Mouse (Mus musculus): ENCODE data around the gene Alkbh4. TPM values are rescaled to one million over a fixed set of nuclear protein-coding genes. Genes with fewer than 3 reads are reported as not detected.

Gene Alkbh4
- polyA plus RNA-seq, 1 experiment = 23.0 TPM

DNA sequence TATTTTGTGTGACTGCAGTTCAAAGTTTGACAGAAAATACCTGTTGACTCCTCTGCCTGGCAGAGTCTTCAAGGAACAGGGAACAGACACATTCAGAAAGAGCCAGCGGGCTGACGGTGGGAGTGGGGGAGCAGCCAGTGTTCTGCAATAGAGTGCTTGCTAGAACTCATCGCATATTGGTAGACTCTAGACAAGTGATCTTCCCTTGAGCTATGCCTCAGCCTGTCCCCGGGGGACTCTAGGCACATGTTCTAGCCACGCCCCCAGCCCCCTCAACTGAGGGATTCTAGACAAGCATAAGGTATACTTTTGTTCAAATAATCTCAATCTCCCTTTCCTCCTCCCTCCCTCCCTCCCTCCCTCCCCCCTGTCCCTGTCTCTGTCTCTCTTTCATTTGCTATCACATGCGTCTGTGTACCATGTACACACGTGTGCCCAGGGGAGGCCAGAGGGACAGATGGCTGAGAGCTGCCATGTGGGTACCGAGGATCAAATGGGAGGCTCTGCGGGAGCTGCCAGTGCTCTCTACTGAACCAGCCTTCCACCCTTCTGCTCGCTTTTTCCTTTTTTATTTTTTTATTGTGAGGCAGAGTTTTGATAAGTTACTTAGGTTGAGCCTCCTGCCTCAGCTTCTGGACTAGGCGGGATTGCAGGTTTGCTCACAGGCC lies 28.0 kb downstream of the Alkbh4 start:
- TF ChIP-seq POLR2A (IDR thresholded peaks at IDR 0.05; ENCODE audit: control insufficient read depth, low read depth, low read length) = no peak
- TF ChIP-seq CTCF (IDR thresholded peaks at IDR 0.05; ENCODE audit: control insufficient read depth, insufficient read depth, insufficient replicate concordance, low read depth, low read length) = no peak
- Histone ChIP-seq H3K4me1 (ENCODE audit: control insufficient read depth, insufficient read depth, low read length) (no peaks in the 10 kb centered on the region), H3K27me3 (ENCODE audit: control insufficient read depth, insufficient read depth, low read length) (no peaks in the 10 kb centered on the region), H3K4me3 (ENCODE audit: control insufficient read depth, low read depth, low read length) (no peak overlapping the region), H3K27ac (ENCODE audit: control insufficient read depth, insufficient read depth, low read depth, low read length) (no peak overlapping the region), H3K36me3 (ENCODE audit: control insufficient read depth, insufficient read depth, low read length) (no peaks in the 10 kb centered on the region)

DNA sequence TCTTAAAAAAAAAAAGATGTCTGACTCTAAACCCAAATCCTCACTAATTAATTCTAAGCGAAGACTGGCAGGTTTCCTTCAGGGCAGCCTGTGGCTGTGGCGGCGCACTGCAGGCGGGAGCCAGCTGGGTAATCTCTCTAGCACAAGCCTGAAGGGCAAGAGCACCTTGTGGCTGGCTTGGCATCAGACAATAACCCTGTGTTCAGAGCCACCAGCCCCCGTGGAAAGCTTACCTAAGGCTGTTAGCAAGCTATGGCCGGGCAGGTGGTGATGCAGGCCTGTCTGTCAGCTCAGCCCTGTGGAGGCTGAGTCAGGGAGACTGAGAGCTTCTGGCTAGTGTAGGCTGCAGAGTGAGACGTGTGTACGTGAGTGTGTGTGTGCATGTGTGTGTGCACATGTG lies 29.3 kb downstream of the Alkbh4 start:
- H3K4me1 ChIP-seq (ENCODE audit: control insufficient read depth, insufficient read depth, low read length) = peaks cover 8% of the 10 kb centered on the region
- TF ChIP-seq POLR2A (IDR thresholded peaks at IDR 0.05; ENCODE audit: control insufficient read depth, low read depth, low read length) (no peak), CTCF (IDR thresholded peaks at IDR 0.05; ENCODE audit: control insufficient read depth, insufficient read depth, insufficient replicate concordance, low read depth, low read length) (no peak)
- no peaks in the 10 kb centered on the region for H3K27me3 ChIP-seq (ENCODE audit: control insufficient read depth, insufficient read depth, low read length)
- no peak overlapping the region for H3K4me3 ChIP-seq (ENCODE audit: control insufficient read depth, low read depth, low read length)
- no peak overlapping the region for H3K27ac ChIP-seq (ENCODE audit: control insufficient read depth, insufficient read depth, low read depth, low read length)
- H3K36me3 ChIP-seq (ENCODE audit: control insufficient read depth, insufficient read depth, low read length) = no peaks in the 10 kb centered on the region

DNA sequence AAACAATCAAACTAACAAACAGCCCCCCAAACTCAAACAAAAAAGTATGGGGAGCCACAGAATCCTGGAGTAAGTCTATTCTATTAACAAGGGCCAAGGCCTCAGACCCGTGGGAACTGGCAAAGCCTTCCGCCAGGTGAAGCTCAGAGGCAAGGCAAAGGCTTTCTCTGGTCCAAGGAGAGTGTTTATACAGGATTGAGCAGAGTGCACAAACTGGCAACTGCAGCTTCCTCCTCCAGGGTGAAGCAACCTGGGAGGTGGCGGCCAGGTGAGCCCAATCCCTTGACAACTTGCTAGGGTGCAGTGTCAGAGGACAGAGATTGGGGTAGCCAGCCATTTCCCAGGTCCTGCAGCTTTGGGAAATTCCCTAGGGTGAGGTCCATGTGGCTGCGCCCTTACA lies 31.4 kb downstream of the Alkbh4 start:
- Histone ChIP-seq H3K4me1 (ENCODE audit: control insufficient read depth, insufficient read depth, low read length) (peaks cover 17% of the 10 kb centered on the region), H3K36me3 (ENCODE audit: control insufficient read depth, insufficient read depth, low read length) (no peaks in the 10 kb centered on the region), H3K4me3 (ENCODE audit: control insufficient read depth, low read depth, low read length) (no peak overlapping the region), H3K27ac (ENCODE audit: control insufficient read depth, insufficient read depth, low read depth, low read length) (no peak overlapping the region), H3K27me3 (ENCODE audit: control insufficient read depth, insufficient read depth, low read length) (no peaks in the 10 kb centered on the region)
- no peak for TF ChIP-seq CTCF (IDR thresholded peaks at IDR 0.05; ENCODE audit: control insufficient read depth, insufficient read depth, insufficient replicate concordance, low read depth, low read length)
- no peak for TF ChIP-seq POLR2A (IDR thresholded peaks at IDR 0.05; ENCODE audit: control insufficient read depth, low read depth, low read length)

DNA sequence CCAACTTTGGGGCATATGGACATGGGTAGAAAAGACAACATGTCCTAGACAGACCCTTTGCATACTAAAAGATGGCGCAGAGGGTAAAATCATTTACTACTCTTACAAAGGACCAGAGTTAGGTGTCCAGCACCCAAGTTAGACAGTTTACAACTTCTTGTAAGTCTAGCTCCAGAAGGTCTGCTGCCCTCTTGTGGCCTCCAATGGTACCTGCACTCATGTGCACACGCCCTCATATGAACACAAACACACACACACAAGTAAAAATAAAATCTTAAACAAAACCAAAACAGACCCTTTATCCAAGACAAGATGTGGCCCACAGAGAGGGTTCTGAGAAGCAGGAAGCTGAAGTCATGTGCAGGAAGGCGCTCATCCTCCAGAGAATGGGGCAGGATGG lies 32.1 kb downstream of the Alkbh4 start:
- TF ChIP-seq POLR2A (IDR thresholded peaks at IDR 0.05; ENCODE audit: control insufficient read depth, low read depth, low read length) = no peak
- peak; percentile 55; the same call in 1 of the 2 replicates for TF ChIP-seq CTCF (IDR thresholded peaks at IDR 0.05; ENCODE audit: control insufficient read depth, insufficient read depth, insufficient replicate concordance, low read depth, low read length)
- no peaks in the 10 kb centered on the region for H3K27me3 ChIP-seq (ENCODE audit: control insufficient read depth, insufficient read depth, low read length)
- H3K27ac ChIP-seq (ENCODE audit: control insufficient read depth, insufficient read depth, low read depth, low read length) = no peak overlapping the region
- H3K4me1 ChIP-seq (ENCODE audit: control insufficient read depth, insufficient read depth, low read length) = peaks cover 17% of the 10 kb centered on the region
- no peaks in the 10 kb centered on the region for H3K36me3 ChIP-seq (ENCODE audit: control insufficient read depth, insufficient read depth, low read length)
- H3K4me3 ChIP-seq (ENCODE audit: control insufficient read depth, low read depth, low read length) = no peak overlapping the region

DNA sequence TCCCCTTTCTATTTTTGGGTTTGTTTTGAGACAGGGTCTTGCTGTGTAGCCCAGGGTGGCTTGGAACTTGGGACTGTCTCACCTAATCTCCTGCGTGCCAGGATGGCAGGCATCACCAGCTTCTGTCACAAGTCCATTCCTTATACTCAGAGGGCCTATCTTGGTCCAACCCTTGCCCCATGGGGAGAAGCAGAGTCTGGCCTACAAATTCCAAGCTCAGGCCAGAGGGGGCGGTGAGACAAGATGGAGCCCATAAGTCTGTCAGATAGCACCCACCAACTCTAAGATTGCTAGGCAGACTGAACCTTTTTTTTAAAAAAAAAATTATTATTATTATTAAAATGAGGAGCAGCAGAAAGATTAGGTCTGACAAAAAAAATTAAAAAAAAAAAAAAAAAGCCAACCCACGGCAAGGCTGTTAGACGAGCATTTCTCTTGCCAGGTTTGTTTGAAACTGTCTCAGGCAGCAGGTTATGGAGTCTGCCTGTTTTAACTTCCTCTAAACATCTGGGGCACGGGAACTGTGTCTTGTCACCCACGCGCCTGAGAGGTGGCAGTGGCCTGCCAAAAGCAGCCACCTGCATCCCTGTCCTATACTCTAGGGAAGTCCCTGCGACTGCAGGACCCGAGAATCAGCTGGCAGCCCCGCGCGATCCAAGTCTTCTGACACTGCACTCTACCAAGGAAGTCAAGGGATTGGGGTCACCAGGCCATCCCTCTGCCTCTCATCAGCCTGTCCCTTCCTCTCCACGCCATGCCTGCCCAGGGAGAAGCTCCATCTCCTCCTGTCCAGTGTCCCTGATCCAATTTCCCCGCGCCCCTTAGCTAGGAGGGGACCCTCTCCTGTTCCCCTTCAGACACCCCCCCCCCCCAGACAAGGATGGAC lies 33.9 kb downstream of the Alkbh4 start:
- no peak for TF ChIP-seq POLR2A (IDR thresholded peaks at IDR 0.05; ENCODE audit: control insufficient read depth, low read depth, low read length)
- Histone ChIP-seq H3K27ac (ENCODE audit: control insufficient read depth, insufficient read depth, low read depth, low read length) (no peak overlapping the region), H3K4me3 (ENCODE audit: control insufficient read depth, low read depth, low read length) (peak overlapping the region; percentile 83), H3K36me3 (ENCODE audit: control insufficient read depth, insufficient read depth, low read length) (no peaks in the 10 kb centered on the region), H3K27me3 (ENCODE audit: control insufficient read depth, insufficient read depth, low read length) (no peaks in the 10 kb centered on the region), H3K4me1 (ENCODE audit: control insufficient read depth, insufficient read depth, low read length) (peaks cover 17% of the 10 kb centered on the region)

DNA sequence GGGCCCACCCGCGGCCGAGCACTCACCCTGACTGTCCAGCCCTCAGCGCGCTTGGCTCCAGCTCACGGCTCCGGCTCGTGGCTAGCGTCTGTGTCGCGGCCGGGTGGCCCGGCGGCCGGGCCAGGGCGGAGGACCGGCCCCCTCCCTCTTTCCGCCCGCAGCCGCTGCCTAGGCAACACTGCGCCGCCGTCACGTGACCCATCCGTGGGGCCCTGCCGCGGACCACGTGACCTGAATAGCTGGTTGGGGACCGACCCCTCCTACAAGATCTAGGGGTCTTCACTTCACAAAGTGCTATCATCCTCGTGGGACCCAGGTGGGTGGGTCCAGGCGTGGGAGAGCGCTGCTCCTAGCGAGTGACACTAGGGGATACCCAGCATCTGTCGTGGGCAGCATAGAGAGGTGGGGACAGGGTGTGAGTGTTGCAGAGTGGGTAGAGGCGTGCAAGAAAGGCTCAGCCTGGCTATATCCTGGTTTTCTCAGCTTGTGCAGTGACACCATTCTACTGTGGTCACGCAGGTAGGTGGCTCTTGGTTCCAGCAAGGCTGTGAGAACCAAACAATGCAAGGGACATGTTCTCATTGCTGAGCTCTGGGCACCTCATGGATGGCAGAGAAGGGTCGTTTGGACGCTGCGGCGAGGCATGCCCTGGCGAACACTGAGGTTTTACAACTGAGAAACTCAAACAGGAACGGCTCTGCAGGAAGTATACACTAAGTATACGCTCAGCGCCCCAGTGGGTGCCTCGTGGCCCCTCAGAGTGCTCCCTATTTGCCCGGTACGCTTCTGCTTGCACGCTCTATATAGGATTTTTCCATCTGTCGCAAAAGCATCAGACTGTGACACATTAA lies 34.8 kb downstream of the Alkbh4 start, which contains the start of gene Orai2:
TSS of gene Orai2 (minus strand) at position 202 of the 851 bp plus-strand sequence.
- Histone ChIP-seq H3K27ac (ENCODE audit: control insufficient read depth, insufficient read depth, low read depth, low read length) (no peak within 1 kb of the TSS), H3K4me1 (ENCODE audit: control insufficient read depth, insufficient read depth, low read length) (peaks cover 17% of the 10 kb centered on the region), H3K4me3 (ENCODE audit: control insufficient read depth, low read depth, low read length) (peak within 1 kb of the TSS; percentile 83), H3K36me3 (ENCODE audit: control insufficient read depth, insufficient read depth, low read length) (no peaks in the 10 kb centered on the region), H3K27me3 (ENCODE audit: control insufficient read depth, insufficient read depth, low read length) (no peaks in the 10 kb centered on the region)
- no peak for TF ChIP-seq POLR2A (IDR thresholded peaks at IDR 0.05; ENCODE audit: control insufficient read depth, low read depth, low read length)
- 0 out of 2 replicates have a peak, but pooled peaks have one; percentile 8 for TF ChIP-seq CTCF (IDR thresholded peaks at IDR 0.05; ENCODE audit: control insufficient read depth, insufficient read depth, insufficient replicate concordance, low read depth, low read length)
